Mouse (Mus musculus) forebrain, embryonic 12.5 days (tissue): ENCODE data around the gene Ppp4c. TPM values are rescaled to one million over a fixed set of nuclear protein-coding genes. Genes with fewer than 3 reads are reported as not detected.

Source experiments
- ATAC-seq: fragments of 200-750 bp; cut with Nextera tagmentation; 2 replicates; pipeline ENCODE4 v1.8.0; 2017; ENCODE audit warnings: moderate TSS enrichment; ENCODE audit not compliant: low FRiP score
- H3K27ac ChIP-seq: fragments of 300-500 bp; sonication (generic); 2 replicates; pipeline ENCODE4 v1.5.1; 2016; ENCODE audit warnings: mild to moderate bottlenecking
- H3K27me3 ChIP-seq: fragments of 300-500 bp; sonication (generic); 2 replicates; pipeline ENCODE4 v1.6.1; 2016; ENCODE audit warnings: mild to moderate bottlenecking
- H3K36me3 ChIP-seq: fragments of 300-500 bp; sonication (generic); replicated peaks from 2 replicates; pipeline ENCODE4 v1.6.1; 2016; ENCODE audit warnings: mild to moderate bottlenecking
- H3K4me1 ChIP-seq: fragments of 300-500 bp; sonication (generic); 2 replicates; pipeline ENCODE4 v1.6.1; 2016
- H3K4me2 ChIP-seq: fragments of 300-500 bp; sonication (generic); 2 replicates; pipeline ENCODE4 v1.6.1; 2016; ENCODE audit warnings: mild to moderate bottlenecking, moderate library complexity
- H3K4me3 ChIP-seq: fragments of 300-500 bp; sonication (generic); replicated peaks from 2 replicates; pipeline ENCODE4 v1.5.1; 2016; ENCODE audit warnings: mild to moderate bottlenecking
- H3K9ac ChIP-seq: fragments of 300-500 bp; sonication (generic); 2 replicates; pipeline ENCODE4 v1.6.1; 2016; ENCODE audit warnings: mild to moderate bottlenecking
- H3K9me3 ChIP-seq: fragments of 300-500 bp; sonication (generic); 2 replicates; pipeline ENCODE4 v1.6.1; 2016
- WGBS: fragments of 180-500 bp; shearing (Covaris S2); methylation state at CpG from one replicate; pipeline ENCODE4 v1.1.7; 2016; 5-methylcytosine and 5-hydroxymethylcytosine counted together
- polyA plus RNA-seq: library from polyadenylated mRNA; unstranded; fragments of >200 nt; fragmentation: Nextera tagmentation; extraction: Ambion mirVana; gene quantifications from 2 replicates; pipeline ENCODE4 v1.2.1, GENCODE M21; 2016

Gene Ppp4c
- polyA plus RNA-seq, 1 experiment from 2014 or later, result 310 TPM

- H3K27me3 ChIP-seq, result no peaks in the 10 kb centered on the region
- H3K4me2 ChIP-seq, result no peak overlapping the region
- no peak for ATAC-seq
- H3K27ac ChIP-seq, result no peak overlapping the region
- WGBS, result 92% methylated on average over 5 of the region's 5 CpGs
- H3K36me3 ChIP-seq, result no peaks in the 10 kb centered on the region
- no peaks in the 10 kb centered on the region for H3K4me1 ChIP-seq
- H3K9ac ChIP-seq, result no peak overlapping the region
- H3K4me3 ChIP-seq, result no peak overlapping the region
- H3K9me3 ChIP-seq, result no peaks in the 10 kb centered on the region
Measured at GRCm38 (mm10) chr7:126740977-126741376, 51.3 kb downstream of the Ppp4c start.

DNA sequence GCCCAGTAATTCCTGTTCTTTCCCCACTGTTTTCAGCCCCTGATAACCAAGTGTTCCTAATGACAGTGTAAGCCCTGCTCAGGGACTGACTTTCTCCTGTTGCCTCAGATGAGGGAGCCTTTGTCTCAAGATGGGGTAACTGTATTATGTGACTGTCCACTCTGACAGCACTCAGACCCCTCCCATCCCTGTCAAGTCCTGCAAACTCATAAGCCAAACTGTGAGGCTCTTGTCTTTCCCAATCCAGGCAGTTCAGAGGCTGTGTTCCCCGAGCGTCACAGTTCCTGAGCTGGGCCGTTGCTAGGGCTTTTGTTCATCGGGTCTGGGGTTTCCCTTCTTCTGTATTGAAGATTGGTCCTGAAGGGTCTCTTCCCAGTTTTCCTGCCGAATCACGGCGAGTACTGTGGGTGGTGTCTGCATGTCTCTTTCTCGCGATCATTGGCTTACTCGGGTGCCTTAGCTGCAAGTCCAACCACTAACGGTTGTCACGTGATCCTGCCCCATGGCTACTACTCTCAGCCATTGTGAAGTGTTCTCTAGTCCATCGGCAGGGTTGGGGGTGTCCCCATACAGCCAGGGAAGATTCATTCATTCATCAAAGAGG, 52.1 kb downstream of the Ppp4c start:
- H3K9me3 ChIP-seq, result no peaks in the 10 kb centered on the region
- no peak overlapping the region for H3K27ac ChIP-seq
- H3K36me3 ChIP-seq, result no peaks in the 10 kb centered on the region
- no peak overlapping the region for H3K9ac ChIP-seq
- WGBS, result 81% methylated on average over 13 of the region's 13 CpGs
- ATAC-seq, result no peak
- no peak overlapping the region for H3K4me2 ChIP-seq
- no peaks in the 10 kb centered on the region for H3K27me3 ChIP-seq
- H3K4me1 ChIP-seq, result no peaks in the 10 kb centered on the region
- no peak overlapping the region for H3K4me3 ChIP-seq

DNA sequence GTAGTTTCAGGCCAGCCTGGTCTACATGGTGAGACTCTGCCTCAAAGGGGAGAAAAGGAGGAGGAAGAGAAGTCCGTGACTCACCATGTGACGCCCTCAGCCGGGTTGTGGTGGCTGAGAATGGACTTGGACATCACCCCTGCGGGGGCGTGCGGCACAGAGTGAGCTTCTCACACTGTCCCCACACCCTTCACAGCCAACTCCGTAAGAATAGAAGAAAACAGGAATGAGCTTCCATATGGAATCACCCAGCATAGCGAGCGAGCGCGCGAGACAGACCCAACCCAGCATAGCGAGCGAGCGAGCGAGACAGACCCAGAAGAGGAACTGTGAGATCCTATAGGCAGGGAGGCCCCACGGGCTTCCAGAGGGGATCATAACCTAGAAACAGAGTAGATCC, 52.7 kb downstream of the Ppp4c start:
- no peaks in the 10 kb centered on the region for H3K4me1 ChIP-seq
- H3K36me3 ChIP-seq, result no peaks in the 10 kb centered on the region
- H3K27me3 ChIP-seq, result no peaks in the 10 kb centered on the region
- ATAC-seq, result no peak
- no peak overlapping the region for H3K4me3 ChIP-seq
- H3K9ac ChIP-seq, result no peak overlapping the region
- whole genome bisulfite sequencing, result 90% methylated on average over 17 of the region's 17 CpGs
- no peak overlapping the region for H3K27ac ChIP-seq
- no peaks in the 10 kb centered on the region for H3K9me3 ChIP-seq
- no peak overlapping the region for H3K4me2 ChIP-seq

- no peak for ATAC-seq
- no peaks in the 10 kb centered on the region for H3K9me3 ChIP-seq
- H3K4me2 ChIP-seq, result no peak overlapping the region
- H3K27ac ChIP-seq, result no peak overlapping the region
- H3K27me3 ChIP-seq, result no peaks in the 10 kb centered on the region
- no peak overlapping the region for H3K9ac ChIP-seq
- H3K4me1 ChIP-seq, result no peaks in the 10 kb centered on the region
- 88% methylated on average over 8 of the region's 8 CpGs for WGBS
- H3K36me3 ChIP-seq, result no peaks in the 10 kb centered on the region
- no peak overlapping the region for H3K4me3 ChIP-seq
Measured at GRCm38 (mm10) chr7:126736122-126736521, 56.2 kb downstream of the Ppp4c start.

Other genes with a start within 250 kb of the Ppp4c start
- 213 and 225 TPM in 2 replicates for gene Eif3c, start 226.1 kb downstream of the Ppp4c start, polyA plus RNA-seq
- 0.31 and 0.52 TPM in 2 replicates for gene Apobr, start 207.6 kb downstream of the Ppp4c start, polyA plus RNA-seq
- 27.5 and 32.7 TPM in 2 replicates for gene Cln3, start 206.7 kb downstream of the Ppp4c start, polyA plus RNA-seq
- gene Il27, start 197.6 kb downstream of the Ppp4c start, polyA plus RNA-seq, result not detected in 2 replicates
- gene Nupr1, start 161.6 kb downstream of the Ppp4c start, polyA plus RNA-seq, result 3.1 and 3.8 TPM in 2 replicates
- 39.4 and 51.2 TPM in 2 replicates for gene Sgf29, start 143.2 kb downstream of the Ppp4c start, polyA plus RNA-seq
- gene Sult1a1, start 116.1 kb downstream of the Ppp4c start, polyA plus RNA-seq, result 0.42 and 0.54 TPM in 2 replicates
- gene Bola2, start 97.1 kb downstream of the Ppp4c start, polyA plus RNA-seq, result 146 and 157 TPM in 2 replicates
- gene Slx1b, start 96.7 kb downstream of the Ppp4c start, polyA plus RNA-seq, result 14.7 and 14.9 TPM in 2 replicates
- 49.1 and 51.0 TPM in 2 replicates for gene Coro1a, start 84.7 kb downstream of the Ppp4c start, polyA plus RNA-seq
- 51.5 and 56.8 TPM in 2 replicates for gene Mapk3, start 32.9 kb downstream of the Ppp4c start, polyA plus RNA-seq
- gene Gdpd3, start 26.2 kb downstream of the Ppp4c start, polyA plus RNA-seq, result 1.4 and 1.5 TPM in 2 replicates
- gene Ypel3, start 15.5 kb downstream of the Ppp4c start, polyA plus RNA-seq, result 91.8 and 92.7 TPM in 2 replicates
- 0.33 and 0.56 TPM in 2 replicates for gene Tbx6, start 11.0 kb downstream of the Ppp4c start, polyA plus RNA-seq
- 16.2 and 17.6 TPM in 2 replicates for gene Fam57b, start 5.2 kb upstream of the Ppp4c start, polyA plus RNA-seq
- gene 4930451I11Rik, start 39.1 kb upstream of the Ppp4c start, polyA plus RNA-seq, result not detected in 2 replicates
- gene Doc2a, start 54.9 kb upstream of the Ppp4c start, polyA plus RNA-seq, result 5.5 and 6.6 TPM in 2 replicates
- gene Hirip3, start 69.5 kb upstream of the Ppp4c start, polyA plus RNA-seq, result 53.3 TPM in 2 replicates
- gene Ino80e, start 69.9 kb upstream of the Ppp4c start, polyA plus RNA-seq, result 96.5 and 108 TPM in 2 replicates
- 60.9 and 65.4 TPM in 2 replicates for gene Taok2, start 92.2 kb upstream of the Ppp4c start, polyA plus RNA-seq
- 23.0 and 25.3 TPM in 2 replicates for gene Tmem219, start 130.4 kb upstream of the Ppp4c start, polyA plus RNA-seq
- gene Kctd13, start 136.4 kb upstream of the Ppp4c start, polyA plus RNA-seq, result 45.3 and 46.4 TPM in 2 replicates
- 1.5 TPM in 2 replicates for gene Asphd1, start 157.1 kb upstream of the Ppp4c start, polyA plus RNA-seq
- gene Sez6l2, start 158.1 kb upstream of the Ppp4c start, polyA plus RNA-seq, result 8.6 and 10.5 TPM in 2 replicates
- 78.9 and 79.6 TPM in 2 replicates for gene Cdipt, start 183.4 kb upstream of the Ppp4c start, polyA plus RNA-seq
- gene Cdiptos, start 183.6 kb upstream of the Ppp4c start, polyA plus RNA-seq, result 0.86 and 2.0 TPM in 2 replicates
- gene Mvp, start 222.1 kb upstream of the Ppp4c start, polyA plus RNA-seq, result 4.2 and 4.6 TPM in 2 replicates
- 0.38 and 0.56 TPM in 2 replicates for gene Pagr1b, start 224.0 kb upstream of the Ppp4c start, polyA plus RNA-seq
- 51.4 and 66.8 TPM in 2 replicates for gene Pagr1a, start 224.9 kb upstream of the Ppp4c start, polyA plus RNA-seq
- 53.3 and 75.4 TPM in 2 replicates for gene Gm42742, start 228.6 kb upstream of the Ppp4c start, polyA plus RNA-seq
- gene Prrt2, start 228.7 kb upstream of the Ppp4c start, polyA plus RNA-seq, result 5.0 and 6.5 TPM in 2 replicates
- gene Maz, start 234.5 kb upstream of the Ppp4c start, polyA plus RNA-seq, result 95.2 and 113 TPM in 2 replicates
- 163 and 170 TPM in 2 replicates for gene Kif22, start 250.0 kb upstream of the Ppp4c start, polyA plus RNA-seq